Mouse (Mus musculus): ENCODE results near the gene Arl2. TPM values are rescaled to one million over a fixed set of nuclear protein-coding genes. Genes with fewer than 3 reads are reported as not detected.

Gene Arl2
- polyA plus RNA-seq, 2 experiments from 2014 or later = 17.1 to 31.5 TPM

Other genes starting within 250 kb of the Arl2 start
- under 1 TPM; 0.51 to 0.84 TPM for gene Tigd3, start 247.4 kb downstream of the Arl2 start, polyA plus RNA-seq (2017; shearing (Covaris generic))
- 100 to 1,000 TPM; 214 to 296 TPM for gene Dpf2, start 228.5 kb downstream of the Arl2 start, polyA plus RNA-seq (2017; shearing (Covaris generic))
- gene Cdc42ep2, start 216.7 kb downstream of the Arl2 start, polyA plus RNA-seq (2017; shearing (Covaris generic)) = under 1 TPM in 1 of 2 experiments, not detected in 1; 0.34 TPM
- 10 to 100 TPM; 13.8 to 15.8 TPM for gene Pola2, start 177.3 kb downstream of the Arl2 start, polyA plus RNA-seq (2017; shearing (Covaris generic))
- not detected for gene Slc22a20, start 155.4 kb downstream of the Arl2 start, polyA plus RNA-seq (2017; shearing (Covaris generic))
- 10 to 100 TPM; 40.2 to 45.3 TPM for gene Capn1, start 125.7 kb downstream of the Arl2 start, polyA plus RNA-seq (2017; shearing (Covaris generic))
- 10 to 100 TPM; 13.4 to 17.1 TPM for gene Syvn1, start 95.0 kb downstream of the Arl2 start, polyA plus RNA-seq (2017; shearing (Covaris generic))
- 10 to 100 TPM; 33.9 to 37.5 TPM for gene Mrpl49, start 83.8 kb downstream of the Arl2 start, polyA plus RNA-seq (2017; shearing (Covaris generic))
- gene Fau, start 83.7 kb downstream of the Arl2 start, polyA plus RNA-seq (2017; shearing (Covaris generic)) = 1,000 to 10,000 TPM; 2,365 to 3,114 TPM
- 1 to 10 TPM; 5.7 to 6.7 TPM for gene Znhit2, start 80.4 kb downstream of the Arl2 start, polyA plus RNA-seq (2017; shearing (Covaris generic))
- gene Tm7sf2, start 73.2 kb downstream of the Arl2 start, polyA plus RNA-seq (2017; shearing (Covaris generic)) = 1 to 10 TPM; 5.5 to 7.1 TPM
- gene Vps51, start 64.3 kb downstream of the Arl2 start, polyA plus RNA-seq (2017; shearing (Covaris generic)) = 10 to 100 TPM; 27.9 to 39.0 TPM
- gene Tmem262, start 61.5 kb downstream of the Arl2 start, polyA plus RNA-seq (2017; shearing (Covaris generic)) = not detected
- not detected for gene Gm28374, start 59.3 kb downstream of the Arl2 start, polyA plus RNA-seq (2017; shearing (Covaris generic))
- gene Zfpl1, start 56.6 kb downstream of the Arl2 start, polyA plus RNA-seq (2017; shearing (Covaris generic)) = 10 to 100 TPM; 36.7 to 51.4 TPM
- gene Cdca5, start 56.6 kb downstream of the Arl2 start, polyA plus RNA-seq (2017; shearing (Covaris generic)) = 1 to 10 TPM; 3.5 to 5.5 TPM
- gene AC131692.1, start 47.1 kb downstream of the Arl2 start, polyA plus RNA-seq (2017; shearing (Covaris generic)) = not detected
- gene Naaladl1, start 35.8 kb downstream of the Arl2 start, polyA plus RNA-seq (2017; shearing (Covaris generic)) = under 1 TPM in 1 of 2 experiments, not detected in 1; 0.17 TPM
- 1 to 10 TPM in 1 of 2 experiments, under 1 TPM in 1; 0.43 to 2.2 TPM for gene Sac3d1, start 22.9 kb downstream of the Arl2 start, polyA plus RNA-seq (2017; shearing (Covaris generic))
- 10 to 100 TPM; 20.9 to 26.5 TPM for gene Snx15, start 13.2 kb downstream of the Arl2 start, polyA plus RNA-seq (2017; shearing (Covaris generic))
- not detected for gene Batf2, start 565 bp downstream of the Arl2 start, polyA plus RNA-seq (2017; shearing (Covaris generic))
- under 1 TPM in 1 of 2 experiments, not detected in 1; 0.90 TPM for gene Majin, start 42.8 kb upstream of the Arl2 start, polyA plus RNA-seq (2017; shearing (Covaris generic))
- gene Gpha2, start 84.8 kb upstream of the Arl2 start, polyA plus RNA-seq (2017; shearing (Covaris generic)) = not detected
- gene Ppp2r5b, start 94.3 kb upstream of the Arl2 start, polyA plus RNA-seq (2017; shearing (Covaris generic)) = 1 to 10 TPM; 1.2 to 1.6 TPM
- gene Atg2a, start 100.1 kb upstream of the Arl2 start, polyA plus RNA-seq (2017; shearing (Covaris generic)) = 10 to 100 TPM; 10.4 to 14.7 TPM
- 10 to 100 TPM in 1 of 2 experiments, 1 to 10 TPM in 1; 6.4 to 22.8 TPM for gene Ehd1, start 135.2 kb upstream of the Arl2 start, polyA plus RNA-seq (2017; shearing (Covaris generic))
- under 1 TPM; 0.07 to 0.13 TPM for gene Cdc42bpg, start 164.9 kb upstream of the Arl2 start, polyA plus RNA-seq (2017; shearing (Covaris generic))
- gene Men1, start 193.4 kb upstream of the Arl2 start, polyA plus RNA-seq (2017; shearing (Covaris generic)) = 10 to 100 TPM; 16.9 to 32.1 TPM
- gene Map4k2, start 199.6 kb upstream of the Arl2 start, polyA plus RNA-seq (2017; shearing (Covaris generic)) = 100 to 1,000 TPM in 1 of 2 experiments, 10 to 100 TPM in 1; 77.5 to 135 TPM
- 10 to 100 TPM; 55.3 to 56.7 TPM for gene Sf1, start 222.1 kb upstream of the Arl2 start, polyA plus RNA-seq (2017; shearing (Covaris generic))
- 10 to 100 TPM in 1 of 2 experiments, 1 to 10 TPM in 1; 2.0 to 14.2 TPM for gene Pygm, start 242.9 kb upstream of the Arl2 start, polyA plus RNA-seq (2017; shearing (Covaris generic))

Data from CD4-positive, CD25-positive, alpha-beta regulatory T cell, adult 4 months (primary cell).